Mouse (Mus musculus) hindbrain, embryonic 13.5 days (tissue): ENCODE results near the gene Pax8. TPM values are rescaled to one million over a fixed set of nuclear protein-coding genes. Genes with fewer than 3 reads are reported as not detected.

Experiments
- ATAC-seq: fragments of 200-750 bp; cut with Nextera tagmentation; 2 replicates; pipeline ENCODE4 v1.8.0; 2017; ENCODE audit warnings: moderate TSS enrichment; ENCODE audit not compliant: low FRiP score
- H3K27ac ChIP-seq: fragments of 300-500 bp; sonication (generic); 2 replicates; pipeline ENCODE4 v1.5.1; 2015; ENCODE audit warnings: inconsistent platforms, mild to moderate bottlenecking, moderate library complexity
- H3K27me3 ChIP-seq: fragments of 300-500 bp; sonication (generic); 2 replicates; pipeline ENCODE4 v1.6.1; 2015; ENCODE audit warnings: mild to moderate bottlenecking, inconsistent platforms
- H3K36me3 ChIP-seq: fragments of 300-500 bp; sonication (generic); 2 replicates; pipeline ENCODE4 v1.6.1; 2015; ENCODE audit warnings: mild to moderate bottlenecking, inconsistent platforms
- H3K4me1 ChIP-seq: fragments of 300-500 bp; sonication (generic); replicated peaks from 2 replicates; pipeline ENCODE4 v1.6.1; 2015; ENCODE audit warnings: inconsistent platforms
- H3K4me2 ChIP-seq: fragments of 300-500 bp; sonication (generic); 2 replicates; pipeline ENCODE4 v1.6.1; 2015; ENCODE audit warnings: inconsistent platforms, mild to moderate bottlenecking, moderate library complexity
- H3K4me3 ChIP-seq: fragments of 300-500 bp; sonication (generic); 2 replicates; pipeline ENCODE4 v1.5.1; 2015; ENCODE audit warnings: mild to moderate bottlenecking, inconsistent platforms
- H3K9ac ChIP-seq: fragments of 300-500 bp; sonication (generic); 2 replicates; pipeline ENCODE4 v1.6.1; 2015; ENCODE audit warnings: mild to moderate bottlenecking, inconsistent platforms
- H3K9me3 ChIP-seq: fragments of 300-500 bp; sonication (generic); 2 replicates; pipeline ENCODE4 v1.6.1; 2016; ENCODE audit warnings: inconsistent platforms
- WGBS: fragments of 180-500 bp; shearing (Covaris S2); methylation state at CpG from one replicate; pipeline ENCODE4 v1.1.7; 2015; 5-methylcytosine and 5-hydroxymethylcytosine counted together
- polyA plus RNA-seq: library from polyadenylated mRNA; unstranded; fragments of >200 nt; fragmentation: Nextera tagmentation; extraction: Ambion mirVana; gene quantifications from 2 replicates; pipeline ENCODE4 v1.2.1, GENCODE M21; 2015

Pax8 gene
- polyA plus RNA-seq, 1 experiment from 2014 or later = 32.9 TPM

DNA sequence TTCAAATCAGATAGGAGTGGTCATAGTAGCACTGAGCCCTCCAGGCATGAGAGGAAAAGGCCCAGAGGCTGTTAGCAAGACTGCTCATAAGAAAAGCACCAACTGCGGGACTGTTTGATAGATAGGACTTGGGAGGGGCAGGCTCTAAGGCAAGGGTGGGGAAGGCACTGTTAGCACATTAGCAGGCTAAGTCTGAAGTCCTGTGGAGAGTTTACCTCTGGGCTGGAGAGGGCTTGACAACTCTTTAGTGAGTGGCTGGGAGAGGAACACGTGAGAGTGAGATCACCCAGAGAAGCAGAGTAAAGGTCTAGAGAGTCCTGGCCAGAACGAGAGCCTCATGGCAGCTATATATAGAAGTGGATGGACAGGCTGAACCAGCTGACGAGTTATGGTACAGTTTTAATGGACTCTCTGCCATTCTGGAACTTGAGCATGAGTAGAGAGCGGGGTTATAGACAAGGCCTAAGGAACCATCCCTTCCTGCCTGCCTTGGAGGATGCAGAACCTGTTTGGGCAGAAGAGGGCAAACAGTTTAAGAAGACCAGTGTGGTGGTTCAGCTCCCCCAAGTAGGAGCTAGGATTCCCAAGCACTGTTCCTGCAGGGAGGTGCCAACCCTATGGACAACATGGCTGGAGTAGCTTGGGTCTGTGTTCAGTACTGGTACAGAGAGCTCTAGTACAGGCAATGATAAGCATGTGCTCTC lies 96.5 kb downstream of the Pax8 start:
- Histone ChIP-seq H3K4me2 (no peak overlapping the region), H3K9me3 (no peaks in the 10 kb centered on the region), H3K4me1 (no peaks in the 10 kb centered on the region), H3K4me3 (no peak overlapping the region), H3K27me3 (no peaks in the 10 kb centered on the region), H3K36me3 (no peaks in the 10 kb centered on the region), H3K27ac (no peak overlapping the region), H3K9ac (no peak overlapping the region)
- ATAC-seq = no peak
- WGBS = 81% methylated on average over 5 of the region's 5 CpGs

Other genes with a start within 250 kb of the Pax8 start
- gene Il1f5, start 198.6 kb downstream of the Pax8 start, polyA plus RNA-seq = not detected in 2 replicates
- not detected in 2 replicates for gene Il1f10, start 184.4 kb downstream of the Pax8 start, polyA plus RNA-seq
- gene Il1rn, start 138.7 kb downstream of the Pax8 start, polyA plus RNA-seq = 0.16 and 0.44 TPM in 2 replicates
- gene Psd4, start 108.0 kb downstream of the Pax8 start, polyA plus RNA-seq = 0.30 and 0.74 TPM in 2 replicates